Mouse (Mus musculus) thymus, adult 2 months (tissue): Measurements from ENCODE around the gene Ezr.
A peak's percentile ranks its signal among the peaks of the same experiment; 100 is the strongest.

ENCODE experiments used
- CTCF ChIP-seq: fragments of 200-500 bp; IDR thresholded peaks from 2 replicates; pipeline ENCODE4 v1.5.1; 2012; ENCODE audit warnings: mild to moderate bottlenecking, control low read depth, low read length, moderate library complexity, borderline replicate concordance; ENCODE audit not compliant: control insufficient read depth, poor library complexity, insufficient read depth; ENCODE audit errors: extremely low read depth
- POLR2A ChIP-seq: fragments of 200-500 bp; IDR thresholded peaks from 2 replicates; pipeline ENCODE4 v1.6.1; 2012; ENCODE audit warnings: mild to moderate bottlenecking, low read length, control low read depth, moderate library complexity; ENCODE audit not compliant: control insufficient read depth, poor library complexity, insufficient read depth; ENCODE audit errors: extremely low read depth

GRCm38 (mm10) chr17:6782033-6782526 lies 504 bp downstream of the Ezr start:
- TF ChIP-seq POLR2A (no peak), CTCF (0 out of 2 replicates have a peak, but pooled peaks have one; percentile 5)
